Mouse (Mus musculus) hindbrain, embryonic 14.5 days (tissue): ENCODE measurements around the gene Myh14. TPM values are rescaled to one million over a fixed set of nuclear protein-coding genes. Genes with fewer than 3 reads are reported as not detected.

Source experiments
- ATAC-seq: fragments of 200-750 bp; cut with Nextera tagmentation; 2 replicates; pipeline ENCODE4 v1.8.0; 2017; ENCODE audit warnings: moderate number of reproducible peaks, mild to moderate bottlenecking, moderate TSS enrichment, moderate library complexity; ENCODE audit not compliant: low FRiP score
- DNase-seq: peaks from one replicate; pipeline ENCODE4 v3.0.0-alpha.2; 2015; ENCODE audit warnings: low spot score
- H3K27ac ChIP-seq: fragments of 300-500 bp; sonication (generic); 2 replicates; pipeline ENCODE4 v1.5.1; 2014; ENCODE audit warnings: mild to moderate bottlenecking, moderate library complexity
- H3K27me3 ChIP-seq: fragments of 300-500 bp; sonication (generic); 2 replicates; pipeline ENCODE4 v1.6.1; 2014; ENCODE audit warnings: mild to moderate bottlenecking, low read length, mixed read lengths; ENCODE audit not compliant: control insufficient read depth, insufficient read depth
- H3K36me3 ChIP-seq: fragments of 300-500 bp; sonication (generic); replicated peaks from 2 replicates; pipeline ENCODE4 v1.6.1; 2014; ENCODE audit not compliant: control insufficient read depth, insufficient read depth
- H3K4me1 ChIP-seq: fragments of 300-500 bp; sonication (generic); replicated peaks from 2 replicates; pipeline ENCODE4 v1.6.1; 2014; ENCODE audit warnings: antibody characterized with exemption, low read length, mixed read lengths; ENCODE audit not compliant: control insufficient read depth, insufficient read depth
- H3K4me2 ChIP-seq: fragments of 300-500 bp; sonication (generic); replicated peaks from 2 replicates; pipeline ENCODE4 v1.6.1; 2014; ENCODE audit warnings: mild to moderate bottlenecking, moderate library complexity
- H3K4me3 ChIP-seq: fragments of 300-500 bp; sonication (generic); replicated peaks from 2 replicates; pipeline ENCODE4 v1.5.1; 2014; ENCODE audit warnings: mild to moderate bottlenecking, low read length
- H3K9ac ChIP-seq: fragments of 300-500 bp; sonication (generic); 2 replicates; pipeline ENCODE4 v1.6.1; 2014
- H3K9me3 ChIP-seq: fragments of 300-500 bp; sonication (generic); 2 replicates; pipeline ENCODE4 v1.6.1; 2016; ENCODE audit warnings: low read length; ENCODE audit not compliant: control insufficient read depth
- WGBS: fragments of 180-500 bp; shearing (Covaris S2); extraction: QIAGEN DNeasy Blood & Tissue Kit; methylation state at CpG from one replicate; pipeline ENCODE4 v1.1.7; 2014; 5-methylcytosine and 5-hydroxymethylcytosine counted together
- polyA plus RNA-seq: library from polyadenylated mRNA; unstranded; fragments of >200 nt; fragmentation: Nextera tagmentation; extraction: Ambion mirVana; gene quantifications from 2 replicates; pipeline ENCODE4 v1.2.1, GENCODE M21; 2014

Myh14 gene
- polyA plus RNA-seq, 1 experiment from 2014 or later, result 4.2 TPM

DNA sequence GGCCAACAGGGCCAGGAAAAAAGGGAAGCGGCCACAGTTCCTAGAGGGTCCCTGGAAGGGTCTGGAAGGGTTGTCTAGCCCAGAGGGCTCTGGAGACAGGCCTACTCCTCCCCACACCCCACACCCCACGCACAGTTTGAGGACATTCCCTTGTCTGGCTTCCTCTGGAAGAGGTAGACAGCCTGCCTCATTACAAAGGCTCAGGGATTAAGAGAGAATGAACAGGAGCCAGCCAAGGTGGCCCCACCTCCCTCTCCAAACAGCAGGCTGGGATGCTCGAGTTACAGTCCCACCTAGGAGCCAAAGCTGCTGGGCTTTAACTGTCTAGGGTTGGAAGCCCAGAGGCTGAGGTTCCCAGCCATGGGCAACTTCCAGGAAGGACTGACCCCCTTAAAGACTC lies 8.1 kb downstream of the Myh14 start:
- no peak overlapping the region for H3K4me2 ChIP-seq
- H3K4me3 ChIP-seq, result no peak overlapping the region
- no peaks in the 10 kb centered on the region for H3K9me3 ChIP-seq
- WGBS, result 28% methylated on average over 3 of the region's 3 CpGs
- DNase-seq (no peak), ATAC-seq (no peak)
- H3K4me1 ChIP-seq, result no peaks in the 10 kb centered on the region
- H3K9ac ChIP-seq, result no peak overlapping the region
- no peak overlapping the region for H3K27ac ChIP-seq
- no peaks in the 10 kb centered on the region for H3K36me3 ChIP-seq
- H3K27me3 ChIP-seq, result 0 out of 2 replicates have a peak, but pooled peaks cover under 1% of the 10 kb centered on the region

DNA sequence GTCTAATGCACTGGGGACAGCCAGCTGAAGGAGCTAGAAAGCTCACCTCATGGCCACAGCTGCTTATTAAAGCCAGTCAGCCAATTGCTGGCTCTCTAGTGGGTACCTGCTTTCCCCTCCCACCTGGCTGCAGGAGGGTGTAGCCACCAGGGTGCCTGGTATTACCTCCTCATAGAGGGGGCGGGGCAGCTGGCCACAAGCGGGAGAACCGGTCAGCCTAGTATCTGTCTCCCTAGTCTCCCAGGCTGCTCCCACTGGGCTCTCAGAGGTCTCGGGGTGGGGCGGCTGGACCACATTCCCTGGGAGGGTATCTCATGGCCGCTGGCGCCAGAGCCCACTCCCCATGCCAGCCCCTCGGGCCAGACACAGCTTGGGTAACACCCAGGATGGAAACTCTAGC lies 8.5 kb downstream of the Myh14 start:
- no peak overlapping the region for H3K4me3 ChIP-seq
- no peak overlapping the region for H3K27ac ChIP-seq
- no peaks in the 10 kb centered on the region for H3K27me3 ChIP-seq
- no peak for DNase-seq
- no peaks in the 10 kb centered on the region for H3K36me3 ChIP-seq
- H3K4me1 ChIP-seq, result no peaks in the 10 kb centered on the region
- WGBS, result 30% methylated on average over 8 of the region's 8 CpGs
- no peak overlapping the region for H3K4me2 ChIP-seq
- H3K9me3 ChIP-seq, result no peaks in the 10 kb centered on the region
- no peak for ATAC-seq
- no peak overlapping the region for H3K9ac ChIP-seq

DNA sequence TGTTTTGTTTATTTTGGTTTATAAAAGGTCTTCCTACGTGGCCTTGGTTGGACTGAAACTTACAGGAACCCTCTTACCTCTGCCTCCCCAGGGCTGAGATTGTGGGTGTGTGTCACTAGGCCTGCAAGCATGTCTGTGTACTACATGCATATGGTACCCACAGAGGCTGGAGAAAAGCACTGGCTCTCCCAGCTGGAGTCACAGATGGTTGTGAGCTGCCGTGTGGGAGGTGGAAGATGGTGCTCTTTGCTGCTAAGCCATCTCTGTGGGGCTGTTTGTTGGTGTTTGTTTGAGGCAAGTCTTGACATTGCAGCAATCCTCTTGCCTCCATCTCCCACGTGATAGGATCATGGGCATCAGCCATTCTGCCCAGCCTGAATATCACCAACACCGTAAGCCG lies 9.4 kb downstream of the Myh14 start:
- no peak overlapping the region for H3K27ac ChIP-seq
- H3K9me3 ChIP-seq, result no peaks in the 10 kb centered on the region
- DNase-seq (no peak), ATAC-seq (no peak)
- H3K27me3 ChIP-seq, result no peaks in the 10 kb centered on the region
- no peaks in the 10 kb centered on the region for H3K4me1 ChIP-seq
- no peak overlapping the region for H3K9ac ChIP-seq
- WGBS, result 84% methylated on average over 5 of the region's 5 CpGs
- H3K36me3 ChIP-seq, result no peaks in the 10 kb centered on the region
- H3K4me3 ChIP-seq, result no peak overlapping the region
- H3K4me2 ChIP-seq, result no peak overlapping the region

DNA sequence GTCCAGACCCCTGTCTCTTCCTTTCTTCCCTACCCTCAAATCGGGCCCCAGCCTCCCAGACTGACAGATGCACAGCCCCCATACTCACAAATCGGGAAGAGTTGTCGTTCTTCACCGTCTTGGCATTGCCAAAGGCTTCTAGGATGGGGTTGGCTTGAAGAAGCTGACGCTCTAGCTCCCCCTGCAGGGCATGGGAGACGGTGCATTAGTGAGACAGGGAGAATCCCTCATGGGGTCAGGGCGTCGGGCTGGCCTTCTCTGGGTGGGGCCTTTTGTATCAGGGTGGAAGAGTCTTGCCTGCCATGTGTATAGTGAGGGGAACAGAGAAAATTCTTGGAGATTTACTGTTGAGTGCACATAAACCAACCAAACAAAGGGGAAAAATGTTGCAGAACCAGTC lies 15.1 kb downstream of the Myh14 start:
- no peak overlapping the region for H3K4me3 ChIP-seq
- no peak overlapping the region for H3K4me2 ChIP-seq
- no peak overlapping the region for H3K9ac ChIP-seq
- no peaks in the 10 kb centered on the region for H3K9me3 ChIP-seq
- H3K27ac ChIP-seq, result no peak overlapping the region
- H3K27me3 ChIP-seq, result no peaks in the 10 kb centered on the region
- DNase-seq (peak; percentile 50), ATAC-seq (no peak)
- no peaks in the 10 kb centered on the region for H3K36me3 ChIP-seq
- no peaks in the 10 kb centered on the region for H3K4me1 ChIP-seq
- WGBS, result 13% methylated on average over 8 of the region's 8 CpGs

DNA sequence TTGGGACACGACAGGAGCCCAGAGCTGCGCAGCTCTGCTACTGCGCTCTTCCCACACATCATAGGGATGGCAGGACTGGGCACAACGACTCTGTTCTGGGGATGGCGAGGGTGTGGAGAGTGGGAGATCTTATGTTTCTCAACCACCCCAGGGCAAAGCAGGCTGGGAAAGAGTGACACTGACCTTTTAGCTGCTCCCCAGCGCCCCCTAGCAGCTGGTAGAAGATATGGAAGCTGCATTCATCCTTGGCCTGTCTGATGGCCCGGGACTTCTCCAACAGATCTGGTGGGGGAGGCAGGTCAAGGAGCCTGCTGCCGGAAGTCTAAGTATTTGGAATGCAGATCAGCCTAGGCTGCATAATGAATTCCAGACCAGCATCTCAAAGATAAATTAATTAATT lies 16.9 kb downstream of the Myh14 start:
- no peak overlapping the region for H3K4me3 ChIP-seq
- H3K27me3 ChIP-seq, result no peaks in the 10 kb centered on the region
- no peak overlapping the region for H3K9ac ChIP-seq
- no peak overlapping the region for H3K4me2 ChIP-seq
- H3K27ac ChIP-seq, result no peak overlapping the region
- no peak for DNase-seq
- ATAC-seq, result no peak
- H3K9me3 ChIP-seq, result no peaks in the 10 kb centered on the region
- 52% methylated on average over 8 of the region's 8 CpGs for WGBS
- no peaks in the 10 kb centered on the region for H3K36me3 ChIP-seq
- no peaks in the 10 kb centered on the region for H3K4me1 ChIP-seq

DNA sequence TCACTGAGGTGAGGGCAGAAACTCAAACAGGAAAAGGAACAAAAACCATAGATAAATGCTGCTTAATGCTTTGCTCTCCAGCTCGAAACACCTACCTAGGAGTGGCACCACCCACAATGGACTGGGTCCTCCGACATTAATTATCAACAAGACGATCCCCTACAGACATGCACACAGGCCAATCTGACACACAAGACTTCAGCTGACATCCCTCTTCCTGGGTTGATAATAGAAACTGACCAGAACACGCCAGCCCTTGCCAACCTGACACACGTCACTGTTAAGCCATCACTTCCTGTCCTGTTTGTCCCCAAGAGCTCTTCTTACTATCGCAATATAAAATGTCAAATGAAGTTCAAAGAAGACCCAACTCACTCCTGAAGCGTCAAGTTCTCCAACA lies 19.2 kb downstream of the Myh14 start:
- no peak for ATAC-seq
- no peak overlapping the region for H3K27ac ChIP-seq
- no peaks in the 10 kb centered on the region for H3K9me3 ChIP-seq
- no peaks in the 10 kb centered on the region for H3K4me1 ChIP-seq
- no peak for DNase-seq
- H3K9ac ChIP-seq, result no peak overlapping the region
- no peak overlapping the region for H3K4me2 ChIP-seq
- no peaks in the 10 kb centered on the region; the same call in 1 of the 2 replicates for H3K27me3 ChIP-seq
- no peak overlapping the region for H3K4me3 ChIP-seq
- WGBS, result 84% methylated on average over 7 of the region's 7 CpGs
- no peaks in the 10 kb centered on the region for H3K36me3 ChIP-seq

DNA sequence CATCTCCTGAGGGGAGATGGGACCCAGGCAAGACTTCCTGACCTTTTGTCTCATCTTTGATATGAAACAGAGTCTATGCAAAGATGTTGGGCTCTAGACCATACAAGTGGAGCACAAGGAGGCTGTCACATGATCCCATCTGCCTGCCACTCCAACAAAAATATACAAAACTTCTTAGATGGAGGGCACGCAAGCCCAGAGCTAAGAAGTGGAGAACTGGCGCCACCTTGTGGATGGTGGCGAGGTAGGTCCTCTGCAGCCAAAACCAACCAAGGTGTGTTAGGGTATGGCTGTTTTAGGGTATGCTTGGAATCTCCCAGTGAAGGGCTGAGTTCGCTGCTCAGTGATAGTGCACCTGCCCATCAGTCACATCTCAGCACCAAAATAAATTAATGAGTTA lies 20.7 kb downstream of the Myh14 start:
- ATAC-seq, result peak; percentile 70
- Histone ChIP-seq H3K4me3 (no peak overlapping the region), H3K27ac (no peak overlapping the region), H3K36me3 (no peaks in the 10 kb centered on the region), H3K4me2 (no peak overlapping the region), H3K27me3 (peaks cover 7% of the 10 kb centered on the region), H3K4me1 (peaks cover 6% of the 10 kb centered on the region; the same call in 1 of the 2 replicates), H3K9ac (no peak overlapping the region), H3K9me3 (no peaks in the 10 kb centered on the region)
- peak; percentile 81 for DNase-seq
- 13% methylated on average over 4 of the region's 4 CpGs for WGBS

DNA sequence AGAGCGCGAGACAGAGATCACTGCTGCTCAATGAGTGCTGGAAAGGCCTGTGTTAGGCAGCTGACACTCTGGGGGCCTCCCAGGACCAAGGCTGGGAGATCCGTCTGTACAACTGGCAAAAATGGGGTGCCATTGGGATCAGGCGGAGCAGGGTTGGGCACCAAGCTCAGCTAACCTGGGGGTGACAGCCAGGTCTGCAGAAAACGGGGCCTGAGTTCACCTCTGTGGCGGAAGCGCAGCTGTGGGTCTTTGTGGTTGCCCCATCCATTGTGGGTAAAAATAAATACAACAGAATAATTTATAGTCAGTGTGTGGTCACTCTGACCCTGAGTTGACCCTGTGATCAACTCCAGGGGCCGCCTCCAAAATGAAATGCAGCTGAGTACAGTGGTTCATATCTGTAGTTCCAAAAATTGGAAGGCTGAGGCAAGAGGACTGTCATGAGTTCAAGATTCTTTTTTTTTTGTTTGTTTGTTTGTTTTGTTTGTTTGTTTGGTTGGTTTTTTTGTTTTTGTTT lies 21.5 kb downstream of the Myh14 start:
- Histone ChIP-seq H3K36me3 (no peaks in the 10 kb centered on the region), H3K4me2 (no peak overlapping the region), H3K4me1 (peaks cover 6% of the 10 kb centered on the region; the same call in 1 of the 2 replicates), H3K27ac (no peak overlapping the region), H3K9ac (no peak overlapping the region), H3K4me3 (no peak overlapping the region), H3K9me3 (no peaks in the 10 kb centered on the region), H3K27me3 (peaks cover 15% of the 10 kb centered on the region)
- no peak for ATAC-seq
- DNase-seq, result no peak
- 74% methylated on average over 8 of the region's 8 CpGs for WGBS

DNA sequence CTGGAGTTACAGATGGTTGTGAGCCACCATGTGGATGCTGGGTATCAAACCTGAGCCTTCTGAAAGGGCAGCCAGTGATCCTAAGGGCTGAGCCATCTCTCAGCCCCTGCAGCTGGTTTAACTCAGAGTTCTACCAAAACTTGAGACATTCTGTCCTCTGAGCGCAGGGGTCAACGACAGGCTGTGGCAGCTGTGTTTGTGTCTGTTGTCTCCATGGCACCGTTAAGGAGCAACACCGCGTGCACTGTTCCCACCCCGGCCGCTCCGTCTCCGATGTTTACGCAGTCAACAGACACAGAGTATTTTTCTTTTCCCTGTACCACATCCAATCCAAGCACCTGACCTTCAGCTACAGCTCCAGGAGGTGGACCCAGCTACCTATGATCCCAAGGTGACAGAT lies 22.9 kb downstream of the Myh14 start:
- peaks cover 16% of the 10 kb centered on the region for H3K27me3 ChIP-seq
- no peak overlapping the region for H3K27ac ChIP-seq
- H3K4me2 ChIP-seq, result no peak overlapping the region
- H3K9ac ChIP-seq, result no peak overlapping the region
- ATAC-seq (no peak), DNase-seq (no peak)
- H3K36me3 ChIP-seq, result no peaks in the 10 kb centered on the region
- peaks cover 6% of the 10 kb centered on the region; the same call in 1 of the 2 replicates for H3K4me1 ChIP-seq
- H3K4me3 ChIP-seq, result no peak overlapping the region
- 75% methylated on average over 10 of the region's 10 CpGs for WGBS
- H3K9me3 ChIP-seq, result no peaks in the 10 kb centered on the region
